Mouse (Mus musculus): ENCODE results near the gene Map3k20. TPM values are rescaled to one million over a fixed set of nuclear protein-coding genes. Genes with fewer than 3 reads are reported as not detected.

The Map3k20 gene
- total RNA-seq, 2 experiments from 2014 or later = 9.8 to 10.8 TPM

- TF ChIP-seq CTCF (IDR thresholded peaks at IDR 0.05) = no peak
- H3K27ac ChIP-seq = no peak overlapping the region
- intact Hi-C loops (cut with DNase I) = loop anchor here (5.0 kb wide), 1 partner anchor 354 kb away; no protein-coding TSS in a partner anchor
- no peak for DNase-seq (ENCODE audit: extremely low spot score in 1 of 2, low spot score in 2 of 2)
- H3K4me3 ChIP-seq = no peak overlapping the region
These were observed 106.3 kb downstream of the Map3k20 start for GRCm38 (mm10) chr2:72391721-72392120.

GRCm38 (mm10) chr2:72392316-72392715 is 106.9 kb downstream of the Map3k20 start:
- no peak overlapping the region for H3K27ac ChIP-seq
- no peak overlapping the region for H3K4me3 ChIP-seq
- DNase-seq (ENCODE audit: extremely low spot score in 1 of 2, low spot score in 2 of 2) = no peak
- no peak for TF ChIP-seq CTCF (IDR thresholded peaks at IDR 0.05)
- intact Hi-C loops (cut with DNase I) = loop anchor here (5.0 kb wide), 1 partner anchor 355 kb away; no protein-coding TSS in a partner anchor

- DNase-seq (ENCODE audit: extremely low spot score in 1 of 2, low spot score in 2 of 2) = no peak
- Histone ChIP-seq H3K4me3 (no peak overlapping the region), H3K27ac (no peak overlapping the region)
- intact Hi-C loops (cut with DNase I) = no loop called here
- no peak for TF ChIP-seq CTCF (IDR thresholded peaks at IDR 0.05)
These were observed 111.5 kb downstream of the Map3k20 start for GRCm38 (mm10) chr2:72396934-72397333.

- no peak for DNase-seq (ENCODE audit: extremely low spot score in 1 of 2, low spot score in 2 of 2)
- intact Hi-C loops (cut with DNase I) = no loop called here
- peak; percentile 54 for TF ChIP-seq CTCF (IDR thresholded peaks at IDR 0.05)
- Histone ChIP-seq H3K4me3 (no peak overlapping the region), H3K27ac (no peak overlapping the region)
These were observed 112.8 kb downstream of the Map3k20 start for GRCm38 (mm10) chr2:72398227-72398626.

DNA sequence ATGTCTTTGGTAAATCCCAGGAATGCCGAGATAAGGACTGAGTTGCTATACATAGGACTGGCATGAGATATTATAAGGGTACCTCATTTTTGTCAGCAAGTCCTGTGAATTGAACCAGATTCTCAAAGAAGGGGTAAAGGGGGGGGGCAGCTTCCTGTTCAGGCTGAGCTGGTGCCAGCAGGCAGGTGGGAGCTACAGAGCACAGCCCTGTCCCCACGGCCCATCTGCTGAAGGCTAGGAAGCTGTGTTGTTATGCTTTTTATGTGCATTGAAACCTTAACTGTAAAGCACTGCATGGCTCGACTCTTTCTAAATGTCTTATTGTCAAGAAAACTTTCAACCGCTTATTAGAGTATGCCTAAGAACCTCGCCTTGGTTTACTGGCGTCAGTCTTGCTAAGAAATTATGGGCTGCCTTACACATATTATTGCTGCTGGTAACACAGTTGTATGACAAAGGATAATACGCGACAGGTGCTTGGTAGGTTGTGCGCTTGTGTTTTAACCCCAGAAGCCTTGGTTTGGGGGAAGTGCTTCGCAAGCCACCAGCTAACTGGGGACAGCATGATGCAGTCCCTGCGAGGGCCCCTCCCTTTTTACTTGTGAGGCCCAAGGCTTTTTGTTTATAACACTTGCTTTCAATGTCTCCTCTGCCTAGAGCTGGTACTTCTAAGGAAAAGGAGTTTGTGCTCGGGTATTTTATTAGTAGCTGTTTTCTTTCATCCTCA is 114.2 kb downstream of the Map3k20 start:
- no peak for TF ChIP-seq CTCF (IDR thresholded peaks at IDR 0.05)
- DNase-seq (ENCODE audit: extremely low spot score in 1 of 2, low spot score in 2 of 2) = no peak
- intact Hi-C loops (cut with DNase I) = no loop called here
- Histone ChIP-seq H3K4me3 (no peak overlapping the region), H3K27ac (no peak overlapping the region)

DNA sequence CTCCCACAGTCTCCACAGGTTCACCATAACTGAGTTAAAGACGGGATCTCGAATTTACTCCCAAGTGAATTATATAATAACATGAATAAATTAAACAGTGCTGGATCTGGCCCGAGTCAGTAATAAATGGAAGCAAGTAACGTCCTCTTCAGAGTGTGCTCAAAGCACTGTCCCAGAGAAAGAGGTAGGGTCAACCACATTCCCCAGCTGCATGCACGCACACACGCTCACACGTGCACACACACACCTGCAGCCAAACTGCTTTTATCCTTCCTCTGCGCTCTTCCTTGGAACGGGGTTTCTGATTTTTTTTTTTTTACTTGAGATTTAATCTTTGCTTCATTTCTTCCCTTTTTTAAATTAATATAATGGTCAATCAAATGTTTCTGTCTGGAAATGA is 115.9 kb downstream of the Map3k20 start:
- H3K4me3 ChIP-seq = no peak overlapping the region
- no peak for TF ChIP-seq CTCF (IDR thresholded peaks at IDR 0.05)
- intact Hi-C loops (cut with DNase I) = no loop called here
- DNase-seq (ENCODE audit: extremely low spot score in 1 of 2, low spot score in 2 of 2) = no peak
- no peak overlapping the region for H3K27ac ChIP-seq

- DNase-seq (ENCODE audit: extremely low spot score in 1 of 2, low spot score in 2 of 2) = no peak
- Histone ChIP-seq H3K27ac (no peak overlapping the region), H3K4me3 (no peak overlapping the region)
- intact Hi-C loops (cut with DNase I) = no loop called here
- no peak for TF ChIP-seq CTCF (IDR thresholded peaks at IDR 0.05)
These were observed 120.5 kb downstream of the Map3k20 start for GRCm38 (mm10) chr2:72405621-72406555.

DNA sequence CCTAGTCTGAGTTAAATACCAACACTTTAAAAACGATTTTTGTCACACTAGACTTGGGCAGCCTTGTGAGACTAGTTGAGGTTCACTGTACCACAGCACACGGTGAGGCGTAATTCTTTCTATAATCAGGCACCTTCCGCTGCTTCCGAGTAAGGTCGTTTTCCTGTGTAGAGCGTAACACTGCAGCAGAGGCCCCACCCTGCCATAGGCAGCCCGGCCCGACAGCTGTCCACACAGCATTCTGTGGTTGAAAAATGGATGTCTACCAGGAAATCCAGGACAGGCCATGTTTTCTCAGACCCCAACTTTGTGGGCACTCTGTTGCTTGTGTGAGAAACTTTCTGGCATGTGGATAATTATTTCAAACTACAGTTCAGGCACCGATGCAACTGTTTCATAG is 121.3 kb downstream of the Map3k20 start:
- TF ChIP-seq CTCF (IDR thresholded peaks at IDR 0.05) = no peak
- intact Hi-C loops (cut with DNase I) = no loop called here
- Histone ChIP-seq H3K4me3 (no peak overlapping the region), H3K27ac (no peak overlapping the region)
- no peak for DNase-seq (ENCODE audit: extremely low spot score in 1 of 2, low spot score in 2 of 2)

GRCm38 (mm10) chr2:72407341-72408092 is 122.1 kb downstream of the Map3k20 start:
- no peak overlapping the region for H3K27ac ChIP-seq
- no peak overlapping the region for H3K4me3 ChIP-seq
- intact Hi-C loops (cut with DNase I) = no loop called here
- TF ChIP-seq CTCF (IDR thresholded peaks at IDR 0.05) = no peak
- DNase-seq (ENCODE audit: extremely low spot score in 1 of 2, low spot score in 2 of 2) = no peak

DNA sequence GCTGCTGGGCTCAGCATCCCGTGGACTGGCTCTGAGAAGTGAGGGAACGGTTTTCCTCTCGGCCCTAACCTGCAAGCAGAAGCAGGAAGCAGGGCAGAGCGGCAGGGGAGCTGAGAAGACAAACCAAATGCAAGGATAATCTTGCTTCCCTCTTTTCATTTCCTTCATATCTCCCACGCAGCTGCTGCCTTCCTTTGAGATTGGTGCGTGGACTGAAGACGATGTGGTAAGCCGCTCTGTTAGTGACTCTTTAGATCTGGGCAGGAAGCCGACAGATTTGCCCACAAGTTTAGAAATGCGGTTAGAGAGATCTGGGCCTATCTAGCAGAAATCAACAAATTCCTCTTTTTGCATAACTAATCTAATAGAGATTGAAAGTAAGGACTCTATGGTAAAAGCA is 124.5 kb downstream of the Map3k20 start:
- intact Hi-C loops (cut with DNase I) = no loop called here
- Histone ChIP-seq H3K4me3 (no peak overlapping the region), H3K27ac (no peak overlapping the region)
- TF ChIP-seq CTCF (IDR thresholded peaks at IDR 0.05) = no peak
- DNase-seq (ENCODE audit: extremely low spot score in 1 of 2, low spot score in 2 of 2) = no peak

- TF ChIP-seq CTCF (IDR thresholded peaks at IDR 0.05) = no peak
- Histone ChIP-seq H3K4me3 (no peak overlapping the region), H3K27ac (no peak overlapping the region)
- DNase-seq (ENCODE audit: extremely low spot score in 1 of 2, low spot score in 2 of 2) = no peak
- intact Hi-C loops (cut with DNase I) = no loop called here
These were observed 126.8 kb downstream of the Map3k20 start for GRCm38 (mm10) chr2:72412266-72412665.

GRCm38 (mm10) chr2:72415416-72415815 is 130.0 kb downstream of the Map3k20 start:
- intact Hi-C loops (cut with DNase I) = no loop called here
- H3K27ac ChIP-seq = no peak overlapping the region
- TF ChIP-seq CTCF (IDR thresholded peaks at IDR 0.05) = peak; percentile 26
- DNase-seq (ENCODE audit: extremely low spot score in 1 of 2, low spot score in 2 of 2) = no peak
- no peak overlapping the region for H3K4me3 ChIP-seq
